Mouse (Mus musculus) brain, adult 2 months (tissue): ENCODE results near the gene Foxo3.
A peak's percentile ranks its signal among the peaks of the same experiment; 100 is the strongest.

Experiments
- DNase-seq: peaks from one replicate; pipeline ENCODE4 v3.0.0; 2011; ENCODE audit warnings: low read depth, low spot score

The Foxo3 gene

GRCm38 (mm10) chr10:42189037-42189436, 87.5 kb downstream of the Foxo3 start:
- DNase-seq: no peak

- DNase-seq: no peak
These were observed 88.5 kb downstream of the Foxo3 start for GRCm38 (mm10) chr10:42188091-42188490.

DNA sequence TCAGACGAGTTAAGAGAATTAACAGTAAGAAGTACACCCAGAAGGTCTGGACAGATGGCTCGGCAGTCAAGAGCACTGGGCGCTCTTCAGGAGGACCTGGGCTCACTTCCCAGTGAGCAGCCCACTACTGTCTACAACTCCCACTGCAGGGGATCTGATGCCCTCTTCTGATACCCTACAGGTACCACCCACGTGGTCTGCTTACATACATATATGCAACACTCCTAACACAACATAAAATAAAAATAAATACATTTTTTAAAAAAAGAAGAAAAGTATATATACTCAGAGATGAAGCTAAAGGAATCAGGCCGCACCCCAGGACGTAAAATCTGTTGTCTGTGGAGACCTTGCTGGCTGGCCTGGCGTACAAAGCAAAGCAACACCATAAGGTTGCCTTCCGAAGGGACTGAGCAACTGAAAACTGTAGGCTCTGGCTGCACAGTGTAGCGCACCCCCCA, 89.6 kb downstream of the Foxo3 start:
- peak; percentile 95 for DNase-seq

DNA sequence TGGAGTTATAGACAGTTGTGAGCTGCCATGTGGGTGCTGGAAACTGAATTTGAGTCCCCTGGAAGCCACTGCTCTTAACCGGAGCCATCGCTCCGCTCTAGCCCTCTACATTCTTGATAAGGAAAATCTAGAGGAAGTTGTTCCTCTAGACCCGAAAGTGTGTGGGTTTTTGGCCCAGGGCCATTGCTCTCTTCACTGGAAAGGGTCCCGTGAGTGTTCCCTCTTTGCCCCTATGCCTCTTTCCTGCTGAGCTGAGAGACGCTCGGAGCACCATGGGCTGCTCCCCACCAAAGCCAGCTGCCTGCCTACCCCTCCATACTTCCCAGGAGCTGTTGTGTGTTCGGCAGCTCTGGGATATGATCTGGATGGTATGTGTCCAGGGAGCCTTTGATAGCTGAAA, 96.2 kb downstream of the Foxo3 start:
- DNase-seq: no peak

GRCm38 (mm10) chr10:42178751-42179150, 97.8 kb downstream of the Foxo3 start:
- no peak for DNase-seq

DNA sequence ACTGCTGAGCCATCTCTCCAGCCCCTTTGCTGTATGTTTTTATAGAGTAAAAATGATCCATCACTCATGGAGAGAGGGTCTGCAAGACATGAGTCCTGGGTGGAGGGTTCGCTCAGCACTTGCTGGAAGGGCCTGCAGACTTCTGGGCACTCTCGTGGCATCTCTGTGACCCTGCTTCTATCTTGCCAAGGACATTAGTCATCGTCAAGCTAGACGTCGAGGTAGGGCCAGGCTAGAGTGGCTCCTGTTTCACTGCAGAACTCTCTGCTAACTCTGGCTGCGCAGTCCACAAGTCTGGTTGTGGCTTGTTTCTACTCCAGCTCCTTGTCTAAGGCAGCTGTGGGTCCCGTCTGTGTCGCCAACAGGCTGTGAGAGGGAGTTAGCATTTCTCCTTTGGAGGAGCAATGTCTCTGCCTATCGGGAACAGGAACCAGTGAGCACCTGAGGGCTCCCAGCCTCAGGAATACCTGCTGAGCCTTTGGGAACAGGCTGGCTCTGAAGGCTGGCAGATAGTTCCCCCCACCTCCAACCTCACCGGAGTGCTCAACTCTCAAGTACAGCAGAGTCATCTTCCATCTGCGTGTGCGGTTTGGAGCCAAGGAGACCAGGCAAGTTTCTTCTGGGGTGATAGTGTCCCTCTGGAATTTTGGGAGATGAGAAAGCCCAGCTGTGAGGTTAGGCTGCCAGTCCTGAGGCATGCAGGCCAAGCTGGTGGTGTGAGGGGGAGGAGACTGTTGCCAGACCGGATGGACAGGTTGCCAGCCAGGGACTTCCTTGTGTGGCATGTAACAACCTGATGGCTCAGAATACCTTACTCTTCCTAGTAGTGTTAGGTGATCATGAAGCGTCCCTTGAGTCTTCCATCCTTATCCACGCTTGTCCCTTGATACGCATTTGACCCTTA, 98.5 kb downstream of the Foxo3 start:
- DNase-seq: no peak

- DNase-seq: no peak
These were observed 102.3 kb downstream of the Foxo3 start for GRCm38 (mm10) chr10:42174283-42174682.

- DNase-seq: no peak
These were observed 102.7 kb downstream of the Foxo3 start for GRCm38 (mm10) chr10:42173839-42174238.

DNA sequence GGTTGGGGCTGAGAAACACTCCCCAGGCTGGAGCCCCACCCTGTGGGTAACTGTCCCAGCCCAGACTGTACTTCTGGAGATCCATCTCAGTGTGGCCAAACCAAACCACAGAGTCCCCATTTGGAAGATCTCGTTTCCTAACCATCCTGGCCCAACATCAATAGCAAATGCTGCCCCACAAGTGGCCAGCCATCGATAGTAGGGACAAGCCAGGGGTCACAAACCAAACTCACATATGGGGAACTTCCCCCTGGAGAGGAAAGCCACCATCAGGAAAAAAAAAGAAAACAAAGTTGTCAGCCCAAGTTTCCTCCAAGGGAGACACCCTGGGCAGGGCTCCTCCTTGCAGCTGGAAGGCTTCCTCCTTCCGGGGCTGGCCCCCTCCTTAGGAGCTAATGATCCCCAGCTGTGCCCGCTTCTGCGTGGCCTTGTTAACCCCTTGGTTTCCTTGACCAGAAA, 105.6 kb downstream of the Foxo3 start:
- no peak for DNase-seq

GRCm38 (mm10) chr10:42170201-42170600, 106.4 kb downstream of the Foxo3 start:
- DNase-seq: no peak

DNA sequence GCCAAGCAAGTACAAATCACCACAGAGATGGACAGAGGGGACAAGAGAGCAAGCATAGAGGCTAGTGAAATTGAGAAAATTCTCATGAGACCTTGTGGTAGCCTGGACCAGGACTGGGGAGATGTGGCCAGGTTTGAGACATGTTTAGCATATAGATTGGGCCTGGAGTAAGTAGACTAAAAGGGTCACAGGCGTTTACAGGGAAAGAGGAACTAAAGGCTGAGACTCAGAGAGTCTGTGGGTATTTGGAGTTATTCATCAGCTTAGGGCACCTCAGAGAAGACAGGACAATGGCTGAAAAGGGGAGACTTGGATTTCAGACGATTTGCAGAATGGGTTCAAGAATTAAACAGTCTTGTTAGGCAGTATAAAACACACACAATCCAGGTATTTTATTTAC, 121.8 kb downstream of the Foxo3 start:
- no peak for DNase-seq

DNA sequence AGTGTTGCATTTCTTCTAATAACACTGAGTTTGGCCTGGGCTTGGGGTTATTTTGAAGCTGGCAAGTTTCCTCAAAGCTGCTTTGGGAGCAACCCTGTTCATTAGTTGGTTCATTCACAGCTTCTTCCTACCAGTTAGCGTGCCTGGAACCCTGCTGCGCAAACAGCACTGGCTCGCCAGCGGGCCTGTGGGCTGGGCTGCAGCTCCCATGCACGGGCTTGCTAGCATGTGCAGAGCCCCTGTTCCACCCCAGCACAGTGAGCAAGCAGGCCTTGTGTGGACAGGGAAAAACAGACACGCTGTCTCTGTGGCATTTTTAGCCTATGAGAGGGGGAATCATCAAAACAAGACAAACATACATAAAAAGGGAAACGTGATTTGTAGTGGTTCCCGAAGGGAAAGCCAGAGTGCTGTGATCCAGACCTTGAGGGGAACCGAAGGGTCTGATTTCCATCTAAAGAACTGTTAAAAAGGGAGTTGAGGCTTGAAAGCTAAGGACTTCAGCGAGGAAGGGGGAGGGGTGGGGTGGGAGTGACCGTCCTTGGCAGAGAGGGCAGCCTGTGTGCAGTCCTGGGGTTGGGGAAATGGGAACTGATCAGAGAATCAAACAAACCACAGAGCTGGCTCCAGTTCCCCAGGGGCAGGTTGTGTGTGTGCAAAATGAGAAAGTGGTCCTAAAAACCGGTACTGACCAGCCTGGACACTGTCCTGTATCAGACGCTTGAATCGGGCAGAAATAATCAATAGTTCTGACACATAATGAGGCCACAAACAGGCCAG, 123.9 kb downstream of the Foxo3 start:
- peak; percentile 31 for DNase-seq

DNA sequence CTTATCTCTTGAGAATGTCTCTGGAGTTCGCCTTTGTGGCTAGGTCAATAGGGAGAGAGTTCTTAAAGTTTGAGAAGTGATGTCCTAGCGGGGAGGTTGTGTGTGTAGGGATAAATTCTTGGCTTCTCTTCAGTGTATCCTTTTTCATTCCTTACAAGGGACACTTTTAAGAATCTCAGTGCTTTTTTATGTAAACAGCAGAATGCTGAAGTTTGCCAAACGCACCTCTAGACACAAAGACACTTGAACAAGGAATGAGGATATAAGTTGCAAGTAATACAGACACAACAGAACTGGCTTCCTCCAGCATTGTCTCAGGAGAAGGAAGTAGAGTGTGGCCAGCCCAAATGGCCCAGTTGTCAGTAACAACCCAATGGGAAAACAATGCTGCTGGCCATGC, 126.8 kb downstream of the Foxo3 start:
- DNase-seq: no peak

DNA sequence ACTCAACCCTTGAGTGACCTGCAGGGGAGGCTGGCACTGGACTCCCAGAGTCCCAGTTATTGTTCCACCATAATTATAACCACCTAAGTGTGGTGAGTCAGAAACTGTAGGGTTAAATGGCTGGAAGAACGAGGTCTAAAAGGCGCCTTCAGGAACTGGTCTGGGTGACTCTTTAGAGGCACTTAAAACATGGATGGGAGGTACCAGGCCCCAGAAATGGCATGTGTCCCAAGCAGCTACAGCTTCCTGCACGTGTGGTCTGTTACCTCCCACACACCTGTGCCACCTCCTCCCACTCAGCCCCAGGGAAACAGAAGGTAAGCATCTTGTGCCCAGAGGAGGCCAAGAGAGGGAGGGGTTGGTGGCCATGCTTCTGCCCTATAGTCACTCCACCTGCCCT, 128.2 kb downstream of the Foxo3 start:
- DNase-seq: no peak

GRCm38 (mm10) chr10:42145221-42145620, 131.3 kb downstream of the Foxo3 start:
- DNase-seq: no peak

- DNase-seq: no peak
These were observed 131.8 kb downstream of the Foxo3 start for GRCm38 (mm10) chr10:42144788-42145187.

- DNase-seq: peak; percentile 33
These were observed 132.4 kb downstream of the Foxo3 start for GRCm38 (mm10) chr10:42144176-42144575.

DNA sequence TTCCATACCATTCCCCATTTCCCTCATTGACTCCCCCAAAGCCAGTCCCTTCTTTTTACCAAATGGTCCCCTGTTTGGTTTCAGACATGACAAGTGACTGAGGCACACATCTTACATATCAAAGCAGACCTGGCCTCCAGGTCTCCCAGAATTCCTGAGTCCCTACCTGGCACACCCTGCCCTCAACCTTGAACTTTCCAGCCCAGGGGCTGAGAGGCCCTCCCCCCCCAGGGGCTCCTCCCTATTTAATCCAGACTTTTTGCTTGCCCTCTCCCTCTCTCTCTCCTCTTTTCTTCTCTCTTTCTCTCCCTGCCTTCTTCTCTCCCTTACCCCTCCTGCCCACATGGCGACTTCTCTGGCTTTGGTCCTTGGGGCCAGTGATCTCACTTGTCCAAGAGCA, 133.8 kb downstream of the Foxo3 start:
- no peak for DNase-seq

- no peak for DNase-seq
These were observed 134.5 kb downstream of the Foxo3 start for GRCm38 (mm10) chr10:42142081-42142480.

- no peak for DNase-seq
These were observed 136.8 kb downstream of the Foxo3 start for GRCm38 (mm10) chr10:42139749-42140148.

DNA sequence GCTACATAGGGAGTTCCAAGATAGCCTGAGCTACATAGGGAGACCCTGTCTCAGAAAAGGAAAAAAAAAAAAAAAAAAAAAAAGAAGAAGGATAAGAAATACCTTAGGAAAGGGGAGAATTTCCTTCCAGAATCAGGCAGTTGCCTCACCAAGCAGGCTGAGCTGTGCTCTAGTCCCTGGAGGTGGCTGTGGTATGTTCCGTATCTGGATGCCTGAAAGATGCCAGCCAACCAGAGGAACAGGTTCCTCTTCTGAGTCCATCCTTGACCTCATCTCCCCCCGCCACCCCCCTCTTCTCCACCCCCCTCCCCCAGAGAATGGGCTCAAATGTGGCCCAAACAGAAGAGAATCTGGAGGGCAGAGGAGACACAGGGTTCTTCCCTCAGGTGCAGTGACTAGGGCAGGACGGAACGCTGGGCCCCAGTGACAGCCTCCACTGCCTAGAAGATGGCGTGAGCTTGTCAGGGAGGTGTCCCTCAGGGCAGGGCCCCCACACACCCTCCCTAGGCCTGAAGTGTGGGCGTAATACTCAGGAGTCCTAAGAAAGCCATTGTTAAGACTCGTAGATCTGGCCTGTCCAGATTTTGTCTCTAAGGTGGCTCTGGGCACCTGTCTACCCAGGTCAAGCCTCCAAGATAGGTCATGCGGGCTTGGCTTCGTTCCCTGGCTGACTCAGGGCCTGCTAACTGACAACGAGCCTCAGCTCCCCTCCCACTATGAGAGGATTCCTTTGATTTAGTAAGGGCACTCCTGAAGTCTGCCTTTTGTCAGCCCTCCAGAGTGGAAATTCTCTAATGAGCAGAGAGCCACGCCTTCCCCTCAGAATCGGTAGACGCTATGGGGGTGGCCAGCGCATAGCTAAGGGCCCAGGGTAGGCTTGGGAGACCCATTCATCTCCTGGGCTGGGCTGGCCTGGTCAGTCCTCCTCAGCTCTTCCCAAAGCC, 141.5 kb downstream of the Foxo3 start:
- no peak for DNase-seq
